Mouse (Mus musculus) liver (tissue): ENCODE measurements at regions not wholly inside any gene's neighbourhood (a gene's known extent, or its start where the extent isn't known, plus 50 kb on each side); places are given as distances from the start of the nearest gene placed in this dataset.
A peak's percentile ranks its signal among the peaks of the same experiment; 100 is the strongest.

ENCODE experiments used
- DNase-seq: peaks from one replicate; pipeline ENCODE4 v3.0.0-alpha.2; 2020; ENCODE audit warnings: mixed read lengths

GRCm38 (mm10) chr8:103902516-103902915 is 198.9 kb upstream of the Cdh5 start:
- DNase-seq, result no peak

GRCm38 (mm10) chr8:103903635-103904034 is 197.8 kb upstream of the Cdh5 start:
- no peak for DNase-seq

DNA sequence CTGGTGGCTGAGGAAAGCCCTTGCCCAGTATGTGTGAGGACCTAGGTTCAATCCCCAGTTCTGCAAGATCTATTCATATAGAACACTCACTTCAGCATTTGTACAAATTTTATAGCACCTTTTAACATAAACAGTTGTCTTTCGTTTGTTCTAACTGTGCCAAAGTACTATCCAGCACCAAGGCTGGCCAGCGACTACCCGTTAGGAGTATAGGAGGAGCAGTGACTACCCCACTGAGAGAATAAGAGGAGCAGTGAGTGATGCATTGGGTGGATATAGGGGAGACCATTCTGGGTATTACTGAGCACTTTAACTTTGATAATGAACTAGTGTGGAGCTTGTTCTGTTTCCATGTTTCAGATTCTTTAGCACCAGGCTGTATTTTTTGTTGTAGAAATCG is 193.8 kb upstream of the Cdh5 start:
- DNase-seq, result no peak

DNA sequence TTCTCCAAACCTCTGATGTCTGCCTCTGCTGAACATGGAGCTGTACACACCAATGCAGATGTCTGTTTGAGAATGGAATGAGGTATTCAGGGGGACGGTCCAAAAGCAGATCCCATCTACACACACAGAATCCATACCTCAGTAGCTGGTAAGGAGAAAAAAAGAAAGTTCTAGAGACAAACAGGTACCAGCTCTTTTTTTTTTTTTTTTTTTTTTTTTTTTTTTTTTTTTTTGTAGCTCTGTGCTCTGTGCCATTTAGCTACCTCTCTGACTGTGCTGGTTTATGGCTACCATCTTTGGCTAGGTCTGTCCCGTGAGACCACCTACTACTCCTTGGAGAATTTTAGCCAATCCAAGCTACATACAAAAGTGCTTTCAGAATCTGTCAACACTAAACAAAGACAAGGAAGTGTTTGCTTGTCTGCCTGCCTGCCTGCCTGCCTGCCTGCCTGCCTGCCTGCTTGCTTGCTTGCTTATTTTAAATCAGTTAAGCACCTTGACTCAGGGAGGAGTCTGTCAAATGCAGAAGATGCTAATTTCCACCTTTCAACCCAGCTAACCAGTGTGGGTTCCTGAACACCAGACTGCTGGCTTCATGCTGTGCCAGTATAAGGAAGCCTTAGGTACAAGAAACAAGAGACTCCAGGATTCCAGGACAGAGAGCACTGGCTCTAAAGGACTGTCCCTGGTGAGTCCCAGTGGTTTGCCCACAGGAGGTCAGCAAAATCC is 190.0 kb upstream of the Cdh5 start:
- no peak for DNase-seq

- no peak for DNase-seq
Measured at GRCm38 (mm10) chr8:103912983-103913926, 188.2 kb upstream of the Cdh5 start.

- DNase-seq, result peak; percentile 22
Measured at GRCm38 (mm10) chr8:103913927-103914640, 187.3 kb upstream of the Cdh5 start.

DNA sequence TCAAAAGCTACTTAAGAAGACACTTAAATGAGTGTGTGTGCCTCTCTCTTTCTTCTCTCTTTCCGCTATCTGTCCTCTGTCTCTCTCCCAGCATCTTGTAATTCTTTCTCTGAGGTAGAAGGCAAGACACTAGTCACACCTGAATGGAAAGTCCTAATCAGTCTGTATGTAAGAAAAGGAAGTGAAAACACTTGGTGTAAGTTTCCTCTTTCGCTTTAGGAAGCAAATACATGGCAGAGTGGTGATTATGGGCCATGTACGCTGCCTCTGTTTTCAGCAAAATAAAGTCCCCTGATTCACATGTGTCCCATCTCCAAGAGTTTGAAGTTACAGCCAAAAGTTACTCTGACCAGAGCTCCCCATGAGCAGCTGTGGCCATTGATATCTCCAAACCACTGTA is 182.1 kb upstream of the Cdh5 start:
- no peak for DNase-seq

- DNase-seq, result no peak
Measured at GRCm38 (mm10) chr8:103921621-103922020, 179.8 kb upstream of the Cdh5 start.

- no peak for DNase-seq
Measured at GRCm38 (mm10) chr8:103922746-103923145, 178.7 kb upstream of the Cdh5 start.

- DNase-seq, result no peak
Measured at GRCm38 (mm10) chr8:103932681-103933080, 168.7 kb upstream of the Cdh5 start.

DNA sequence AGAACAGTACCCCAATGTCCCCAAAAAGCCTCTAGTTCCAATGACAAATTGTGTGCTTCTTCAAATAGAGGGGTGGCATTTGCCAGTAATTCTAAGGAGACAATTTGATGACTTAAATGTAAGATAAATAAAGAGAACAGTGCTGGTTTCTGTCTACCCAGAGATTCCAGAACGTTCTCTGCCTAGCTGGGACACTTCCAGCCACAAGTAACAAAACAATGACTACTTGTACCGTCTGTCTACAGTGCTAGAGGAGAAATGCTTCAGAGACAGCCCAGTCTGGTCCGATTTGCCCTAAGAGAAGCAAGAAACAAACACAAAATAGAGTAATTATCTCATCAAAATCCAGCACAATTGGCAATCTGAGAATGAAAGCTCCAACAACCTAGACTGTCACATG is 164.9 kb upstream of the Cdh5 start:
- no peak for DNase-seq

DNA sequence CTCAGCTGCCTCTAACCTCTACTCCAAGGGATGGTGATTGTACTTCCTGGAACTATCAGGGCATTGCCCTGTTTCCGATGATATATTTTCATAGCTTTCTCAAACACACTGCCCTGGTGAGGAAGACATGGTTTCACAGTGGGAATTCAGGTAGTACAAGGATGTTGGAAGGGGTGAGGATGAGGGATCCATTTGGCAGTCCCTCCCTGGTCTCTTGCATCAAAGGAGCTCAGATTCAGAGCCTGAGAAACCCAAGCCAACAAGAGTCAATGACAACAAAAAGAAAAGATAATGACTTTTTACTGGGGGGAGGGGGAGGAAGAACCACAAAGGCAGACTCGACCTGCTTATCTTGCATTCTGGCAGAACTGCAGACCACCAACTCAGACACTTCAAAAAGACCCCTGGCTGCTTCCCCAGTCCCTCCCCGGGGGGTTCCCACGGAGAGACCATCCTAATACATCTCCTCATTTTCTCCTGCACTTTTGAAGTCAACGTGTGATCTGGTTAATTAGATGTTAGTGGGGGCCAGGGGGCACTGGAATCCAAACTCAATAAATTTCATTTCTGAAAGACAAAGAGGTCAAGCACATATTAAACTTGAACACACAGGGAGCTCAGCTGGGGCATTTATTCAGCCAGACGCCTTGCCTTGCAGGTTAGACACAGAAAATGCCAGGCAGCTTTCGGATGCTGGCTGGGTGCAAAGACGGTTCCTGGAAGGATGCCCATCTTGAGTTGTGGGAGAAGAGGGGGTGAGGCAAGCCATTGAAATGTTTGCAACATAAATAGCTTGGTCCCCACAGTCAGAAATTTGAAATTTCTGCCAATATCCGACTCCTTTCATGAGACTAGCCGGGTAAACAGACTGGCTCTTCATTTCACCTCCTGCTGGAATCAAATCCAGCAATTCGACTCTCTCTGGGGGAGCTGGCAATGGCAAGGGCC is 162.9 kb upstream of the Cdh5 start:
- DNase-seq, result no peak

- DNase-seq, result no peak
Measured at GRCm38 (mm10) chr8:103940958-103941532, 160.4 kb upstream of the Cdh5 start.

- DNase-seq, result no peak
Measured at GRCm38 (mm10) chr8:103948474-103948873, 153.0 kb upstream of the Cdh5 start.

DNA sequence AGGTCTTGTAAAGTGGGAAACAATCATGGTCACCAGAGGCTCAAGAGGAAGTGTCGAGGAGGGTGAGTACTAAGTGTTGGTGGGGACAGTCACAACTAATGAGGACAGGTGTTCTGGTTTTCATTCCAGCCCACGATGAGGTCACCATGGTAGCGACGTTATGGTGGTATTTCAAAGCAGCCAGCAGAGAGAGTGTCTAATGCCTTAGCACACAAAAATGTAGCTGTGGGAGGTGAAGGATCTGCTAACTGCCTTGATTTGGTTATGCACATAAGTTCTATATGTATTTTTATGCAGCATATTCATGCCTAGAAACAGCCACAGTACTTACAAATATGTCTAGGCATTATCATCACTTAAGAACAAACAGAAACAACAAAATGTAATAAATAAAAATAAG is 151.0 kb upstream of the Cdh5 start:
- no peak for DNase-seq

GRCm38 (mm10) chr8:103953586-103953985 is 147.8 kb upstream of the Cdh5 start:
- DNase-seq, result no peak

GRCm38 (mm10) chr8:103955568-103956260 is 145.7 kb upstream of the Cdh5 start:
- no peak for DNase-seq

DNA sequence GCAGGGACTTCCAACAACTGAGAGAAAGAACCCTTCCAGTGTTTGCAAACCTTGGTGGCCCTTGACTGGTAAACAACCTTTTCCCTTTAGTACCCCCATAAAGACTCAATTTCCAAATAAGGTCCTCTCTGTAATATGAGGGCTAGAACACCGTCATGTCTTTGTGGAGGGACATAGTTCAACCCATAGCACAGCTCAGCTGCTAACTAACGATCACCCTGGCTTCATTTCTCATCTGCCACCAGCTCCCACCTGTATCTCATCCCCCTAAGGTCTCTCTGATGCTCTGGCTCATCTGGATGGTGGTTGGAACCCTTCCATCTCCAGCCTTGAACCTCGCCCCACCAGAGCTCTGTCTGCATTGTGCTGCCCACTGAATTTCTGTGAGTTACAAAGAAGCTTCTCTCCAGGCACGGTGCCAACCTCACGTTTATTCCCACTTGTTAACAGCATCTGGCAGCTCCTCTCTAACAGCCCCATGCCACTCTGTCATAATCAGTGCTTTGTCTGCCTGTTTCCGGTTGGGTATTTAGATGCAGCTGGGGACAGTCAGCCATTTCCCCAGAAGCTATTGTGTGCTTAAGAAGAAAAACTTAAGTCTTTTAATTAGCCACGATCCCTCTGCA is 137.0 kb upstream of the Cdh5 start:
- peak; percentile 9 for DNase-seq

DNA sequence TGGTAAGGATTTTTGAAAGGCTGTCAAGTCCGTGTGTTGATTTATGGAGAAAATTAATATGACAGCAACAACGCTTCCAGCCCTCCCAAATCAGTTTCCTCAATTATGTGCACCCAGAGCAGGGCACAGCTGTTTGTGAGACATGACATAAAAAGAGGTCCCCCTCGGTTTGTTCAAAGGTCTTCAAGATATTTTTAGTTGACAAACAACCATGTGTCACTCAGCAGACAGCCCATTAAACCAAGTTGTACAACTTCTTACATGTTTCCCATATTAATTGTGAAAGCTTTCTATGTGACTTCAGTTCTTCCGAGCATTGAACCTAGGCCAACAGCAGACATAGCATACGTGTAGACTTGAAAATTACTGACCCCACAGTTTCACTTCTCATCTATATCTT is 131.5 kb upstream of the Cdh5 start:
- no peak for DNase-seq

GRCm38 (mm10) chr8:103970511-103970910 is 130.9 kb upstream of the Cdh5 start:
- DNase-seq, result no peak

GRCm38 (mm10) chr8:103970966-103971365 is 130.5 kb upstream of the Cdh5 start:
- no peak for DNase-seq
